Mouse (Mus musculus) heart, adult 18-20 months (tissue): Measurements from ENCODE around the gene Adgrf5. TPM values are rescaled to one million over a fixed set of nuclear protein-coding genes. Genes with fewer than 3 reads are reported as not detected.

Source experiments
- DNase-seq, 2 experiments: peaks; one replicate each; pipeline ENCODE4 v3.0.0; 2021 to 2022; ENCODE audit warnings: mixed read lengths in 1 of 2
- total RNA-seq, 2 experiments: library from RNA; stranded (reverse); gene quantifications; 2 replicates each; pipeline ENCODE4 v1.2.3; 2021

The Adgrf5 gene
- total RNA-seq, 2 experiments from 2014 or later: 168 to 185 TPM

DNA sequence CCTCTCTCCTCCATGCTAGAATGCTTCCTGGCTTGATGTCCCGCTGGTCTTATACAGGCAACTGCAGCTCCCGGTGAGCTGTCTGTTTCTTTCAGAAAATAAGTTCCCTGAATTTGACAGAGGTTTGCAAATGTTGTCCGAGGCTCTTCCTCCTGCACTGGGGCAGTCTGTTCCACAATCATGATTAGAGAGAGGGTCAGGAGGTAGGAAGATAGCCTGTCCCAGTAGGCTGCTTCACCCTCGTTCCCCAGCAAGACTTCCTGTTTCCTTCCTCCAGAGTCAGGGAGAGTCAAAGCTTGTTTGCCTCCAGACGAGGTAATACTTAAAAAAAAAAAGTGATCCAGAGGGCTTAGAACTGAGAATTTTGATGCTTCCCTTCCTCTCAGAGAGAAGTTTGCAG, 16.3 kb downstream of the Adgrf5 start:
- peak in 1 of 2 experiments; percentile 73 for DNase-seq

DNA sequence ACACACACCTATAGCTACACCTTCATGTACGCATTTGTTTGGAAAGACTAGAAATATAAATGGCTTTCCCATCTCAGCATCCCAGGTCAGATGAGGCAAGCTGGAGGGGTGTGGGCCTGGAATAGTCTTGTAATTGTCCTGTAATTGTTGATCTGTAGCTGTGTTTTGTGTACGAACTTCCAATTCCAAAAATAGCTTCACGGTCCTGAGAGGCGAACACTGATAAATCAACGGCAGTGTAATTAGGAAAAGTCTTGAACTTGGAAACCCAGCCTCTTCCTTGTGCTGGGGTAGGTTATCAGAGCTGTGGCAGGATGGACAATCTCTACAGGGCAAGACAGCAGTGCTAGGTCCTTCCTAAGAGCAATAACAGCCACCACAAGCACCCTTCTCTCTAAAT, 18.5 kb downstream of the Adgrf5 start:
- DNase-seq: peak in 1 of 2 experiments; percentile 62

DNA sequence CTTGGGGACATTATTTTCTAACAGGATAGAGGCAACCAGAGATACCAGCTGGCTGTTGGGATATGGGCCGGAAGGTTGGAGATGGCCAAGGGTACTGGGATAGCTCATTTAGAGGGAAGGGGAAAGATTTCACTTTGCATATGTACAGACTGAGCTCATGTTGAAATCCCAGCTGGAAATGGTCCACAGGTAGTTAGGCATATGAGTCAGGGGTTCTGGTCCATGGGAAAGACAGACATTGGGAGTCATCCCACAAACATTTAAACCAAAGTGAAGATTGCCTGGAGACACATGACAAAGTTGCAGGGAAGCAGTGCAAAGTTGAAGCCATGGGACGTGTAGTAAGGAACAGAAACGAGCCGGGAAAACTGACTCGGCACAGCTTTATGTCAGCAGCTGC, 26.1 kb downstream of the Adgrf5 start:
- DNase-seq: no peak

DNA sequence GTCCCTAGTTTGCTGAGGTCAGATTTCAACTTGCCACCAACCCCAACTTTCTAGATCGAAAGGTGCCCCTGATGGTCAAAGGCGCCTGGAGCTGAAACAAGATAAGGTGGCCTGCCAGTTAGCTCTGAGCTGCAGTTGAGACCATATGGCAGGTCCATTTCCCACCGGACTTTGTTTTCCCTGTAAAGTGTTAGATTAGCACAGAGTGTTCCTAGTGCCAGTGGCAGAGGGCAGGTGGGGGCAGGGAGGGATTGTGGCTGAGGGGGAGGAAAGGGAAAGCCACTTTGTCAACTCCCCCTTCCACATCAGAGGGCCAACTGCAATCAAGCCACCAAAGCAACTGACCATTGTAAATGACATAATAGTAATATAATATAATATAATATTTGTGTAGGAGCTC, 26.9 kb downstream of the Adgrf5 start:
- DNase-seq: peak; percentile 43 to 74

DNA sequence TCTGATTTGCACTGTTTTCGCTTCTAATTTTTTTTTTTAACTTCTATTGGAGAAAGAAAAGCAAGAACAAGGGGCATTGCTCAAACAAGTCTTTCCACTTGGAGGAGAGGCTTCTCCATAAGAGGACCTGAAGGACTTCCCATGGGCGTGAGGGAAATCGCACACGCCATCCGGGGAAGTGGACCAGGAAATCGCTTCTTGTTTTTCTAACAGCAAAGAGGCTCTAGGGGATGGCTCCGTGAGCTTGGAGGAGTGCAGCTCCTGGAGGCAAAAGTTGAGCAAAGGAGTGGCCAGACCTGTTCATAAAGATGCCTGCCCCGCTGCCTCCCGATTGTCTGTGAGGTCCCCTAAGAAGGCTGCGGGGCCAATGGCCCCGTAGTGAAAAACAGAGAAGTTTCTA, 29.0 kb downstream of the Adgrf5 start:
- peak; percentile 52 to 76 for DNase-seq

DNA sequence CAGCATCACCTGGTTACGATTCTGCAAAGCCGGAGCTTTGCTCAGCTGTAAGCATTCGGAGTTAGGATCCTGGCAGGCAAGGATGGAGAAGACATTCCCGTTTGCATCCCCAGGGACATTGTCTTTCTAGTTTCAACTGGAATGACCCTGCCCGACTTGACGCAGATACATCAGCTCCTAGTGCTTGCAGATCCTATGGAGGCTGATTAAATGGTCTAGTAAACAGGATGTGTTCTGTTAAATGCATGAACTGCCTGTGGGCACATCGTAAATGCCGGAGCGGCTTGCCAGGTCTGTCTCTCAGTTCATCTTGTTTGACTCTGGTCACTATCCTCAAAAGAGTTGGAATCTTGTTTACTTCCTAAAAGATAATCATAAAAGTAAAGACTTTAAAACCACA, 31.9 kb downstream of the Adgrf5 start:
- DNase-seq: peak in 1 of 2 experiments; percentile 23

DNA sequence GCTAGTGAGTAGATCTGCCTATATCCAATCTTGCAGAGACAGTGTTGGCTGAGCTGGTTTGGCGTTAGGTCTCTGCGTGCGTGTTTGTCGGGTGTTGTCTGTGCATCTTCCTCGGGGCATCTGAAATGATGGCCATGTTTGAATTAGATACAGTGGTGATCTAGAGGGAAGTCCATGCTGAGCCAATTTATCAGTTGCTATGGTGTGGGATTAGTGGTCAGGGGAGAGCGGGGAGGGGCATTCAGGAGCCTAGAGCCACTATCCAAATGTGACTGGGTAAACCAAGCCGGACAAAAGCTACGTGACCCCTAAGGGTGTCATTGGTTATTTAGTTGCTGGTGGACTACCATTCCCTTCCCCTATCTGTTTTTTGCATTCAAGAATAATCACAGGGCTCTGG, 33.4 kb downstream of the Adgrf5 start:
- no peak for DNase-seq

DNA sequence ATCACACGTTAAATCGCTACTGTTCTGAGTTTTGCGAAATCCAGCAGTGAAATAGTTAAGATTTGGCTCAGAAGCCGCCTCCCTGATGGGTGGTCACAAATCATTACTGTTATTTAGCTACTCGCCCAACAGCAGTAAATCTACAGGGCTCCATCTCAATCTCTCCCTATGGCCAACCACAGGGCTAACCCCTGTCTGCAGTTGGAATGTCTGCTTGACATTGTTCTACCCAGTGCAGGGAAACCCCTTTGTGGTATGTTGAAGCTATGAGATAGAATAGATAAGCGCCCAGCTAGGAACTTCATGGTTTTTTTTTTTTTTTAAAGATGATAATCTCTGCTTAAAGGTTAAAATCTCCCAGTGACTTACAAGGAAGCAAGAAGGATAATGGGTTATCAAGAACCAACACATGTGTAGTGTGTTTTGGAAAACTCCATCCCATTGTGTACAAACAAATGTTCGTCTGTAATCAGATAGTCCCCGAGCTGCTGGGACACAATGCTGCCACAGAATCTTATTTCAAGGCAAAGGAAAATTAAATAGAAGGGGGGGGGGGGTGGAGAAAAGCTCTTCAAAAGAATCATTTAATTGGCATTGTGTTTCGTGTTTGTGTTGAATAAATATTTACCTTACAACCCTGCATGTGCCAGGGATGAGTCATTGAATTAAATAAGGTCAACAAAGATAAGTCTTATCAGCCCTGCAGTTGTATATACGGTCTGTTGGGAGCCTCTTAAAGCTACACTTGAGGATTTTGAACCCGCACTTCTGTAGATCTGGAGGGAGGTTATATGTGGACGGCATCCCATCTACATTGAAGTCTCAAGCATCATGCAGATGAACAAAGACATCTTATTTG, 35.4 kb downstream of the Adgrf5 start:
- DNase-seq: peak in 1 of 2 experiments; percentile 20

DNA sequence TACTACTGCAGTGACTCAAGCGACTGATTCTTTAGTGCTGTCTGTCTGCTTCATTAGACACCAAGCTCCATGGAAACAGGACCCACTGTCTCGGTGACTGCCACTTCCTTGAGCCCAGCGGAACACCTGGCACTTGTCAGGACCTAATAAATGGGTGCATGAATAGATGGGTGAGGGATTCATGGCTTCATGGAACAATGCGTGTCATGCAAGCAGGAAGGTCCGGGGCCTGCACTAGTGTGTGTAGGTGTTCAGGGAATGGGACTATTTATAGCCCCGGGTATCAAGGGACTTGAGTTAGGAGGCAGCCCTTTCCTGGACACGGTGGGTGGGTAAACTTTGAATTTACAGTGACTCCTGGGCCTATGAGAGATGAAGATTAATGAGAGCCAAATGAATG, 38.4 kb downstream of the Adgrf5 start:
- DNase-seq: peak in 1 of 2 experiments; percentile 23

DNA sequence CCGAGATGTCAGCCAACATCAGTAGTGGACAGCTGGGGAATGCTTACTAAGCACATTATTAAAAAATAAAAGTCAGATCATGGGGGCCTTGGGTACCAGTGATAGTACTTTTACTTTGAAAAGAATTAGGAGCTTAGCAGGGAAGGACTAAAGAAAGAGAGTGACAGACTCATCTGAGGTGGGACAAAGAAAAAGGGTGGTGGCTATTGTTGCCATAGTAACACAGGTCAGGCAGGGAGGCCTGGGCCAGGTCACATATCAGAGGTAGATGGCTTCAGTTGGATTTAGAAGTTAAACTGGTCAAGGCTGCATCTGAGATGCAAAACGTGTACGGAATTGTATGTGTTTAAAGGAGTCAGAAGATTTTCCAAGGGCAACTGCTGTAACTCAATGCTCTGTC, 38.9 kb downstream of the Adgrf5 start:
- DNase-seq: no peak

DNA sequence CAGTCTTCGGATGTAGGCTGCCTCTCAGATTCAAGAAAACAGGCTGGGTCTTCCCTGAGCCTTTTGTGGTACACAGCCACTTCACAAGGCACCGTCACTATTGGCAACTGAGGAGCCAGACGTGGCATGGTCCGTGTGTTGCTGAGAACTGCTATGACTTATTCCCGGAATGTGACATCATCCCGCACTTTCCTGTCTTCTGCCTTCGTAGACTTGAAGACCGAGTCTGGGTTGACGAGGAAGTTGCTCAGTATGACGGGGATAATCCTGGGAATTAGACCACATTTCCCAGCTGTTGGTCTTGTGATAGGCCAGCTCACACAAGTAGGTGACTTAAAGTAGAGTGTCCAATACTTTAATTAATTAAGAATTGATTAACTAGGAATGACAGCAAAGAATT, 40.2 kb downstream of the Adgrf5 start:
- no peak for DNase-seq

DNA sequence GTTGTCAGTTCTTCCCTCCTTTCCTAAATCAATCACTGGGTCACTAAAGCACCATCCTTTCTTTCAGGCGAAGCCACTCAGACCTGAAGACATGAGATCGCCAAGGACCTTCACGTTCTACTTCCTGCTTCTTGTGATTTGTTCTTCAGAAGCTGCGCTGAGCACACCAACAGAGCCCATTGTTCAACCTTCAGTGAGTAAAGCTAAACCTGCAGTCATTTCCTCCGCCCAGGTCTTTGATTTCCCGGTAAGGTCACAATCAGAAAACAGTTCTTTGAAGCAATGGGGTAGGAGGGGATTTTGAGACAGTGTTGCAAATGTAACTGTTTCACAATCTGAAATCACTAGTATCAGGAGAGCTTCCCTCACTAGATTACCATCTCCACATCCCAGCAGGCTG, 43.6 kb downstream of the Adgrf5 start:
- DNase-seq: no peak

DNA sequence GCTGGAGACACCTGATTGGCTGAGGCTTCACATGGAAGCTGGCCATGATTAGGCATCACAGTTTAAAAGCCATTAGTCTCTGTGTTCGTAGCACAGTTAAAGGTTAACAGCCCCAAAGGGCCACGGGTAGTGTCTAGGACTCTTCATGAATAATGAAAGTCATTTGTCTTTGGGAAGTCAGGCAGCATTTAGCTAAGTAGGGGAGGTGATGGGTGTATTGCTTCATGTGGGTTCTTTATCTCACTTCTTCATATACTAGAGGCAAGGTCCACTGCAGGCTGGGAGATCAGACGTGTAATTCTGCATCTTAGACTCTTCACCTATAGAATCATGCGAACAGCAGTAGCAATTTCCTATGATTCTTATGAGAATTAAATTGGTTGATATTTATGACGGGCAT, 44.2 kb downstream of the Adgrf5 start:
- DNase-seq: no peak

DNA sequence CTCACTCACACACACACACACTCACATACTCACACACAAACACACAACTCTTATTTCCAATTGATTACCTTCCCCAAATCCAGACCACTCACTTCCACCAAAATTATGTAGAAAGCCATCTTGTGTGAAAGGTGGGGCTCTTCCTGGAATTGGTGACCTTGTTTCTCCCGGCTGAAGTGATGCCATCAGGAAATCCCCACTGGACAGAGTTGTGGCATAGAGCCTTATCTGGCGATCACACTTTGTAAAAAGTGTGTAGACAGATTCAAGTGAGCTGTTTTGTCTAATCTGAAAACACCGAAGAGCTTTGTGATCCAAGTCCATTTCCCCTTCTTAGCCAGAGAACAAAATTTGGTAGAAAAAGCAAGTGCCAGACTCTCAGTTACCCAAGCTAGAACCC, 46.1 kb downstream of the Adgrf5 start:
- no peak for DNase-seq

DNA sequence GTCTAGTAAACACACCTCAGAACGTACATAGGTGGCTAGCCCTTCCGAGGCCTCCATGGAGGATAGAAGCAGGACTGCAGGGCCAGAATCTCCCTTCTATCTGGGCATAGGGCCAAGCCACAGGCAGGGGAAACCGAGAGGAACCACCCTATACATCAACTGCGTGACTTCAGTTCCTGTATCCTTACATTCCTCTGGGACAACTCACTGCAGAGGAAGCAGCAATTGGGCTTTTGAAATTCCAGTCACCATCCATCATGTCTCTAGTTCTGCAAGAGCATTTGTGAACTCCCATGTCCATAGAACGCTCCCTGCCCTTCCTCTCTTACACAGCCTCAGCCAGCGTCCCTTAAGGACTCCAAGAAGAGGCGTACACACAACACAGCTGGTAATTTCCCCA, 47.3 kb downstream of the Adgrf5 start:
- peak in 1 of 2 experiments; percentile 42 for DNase-seq

DNA sequence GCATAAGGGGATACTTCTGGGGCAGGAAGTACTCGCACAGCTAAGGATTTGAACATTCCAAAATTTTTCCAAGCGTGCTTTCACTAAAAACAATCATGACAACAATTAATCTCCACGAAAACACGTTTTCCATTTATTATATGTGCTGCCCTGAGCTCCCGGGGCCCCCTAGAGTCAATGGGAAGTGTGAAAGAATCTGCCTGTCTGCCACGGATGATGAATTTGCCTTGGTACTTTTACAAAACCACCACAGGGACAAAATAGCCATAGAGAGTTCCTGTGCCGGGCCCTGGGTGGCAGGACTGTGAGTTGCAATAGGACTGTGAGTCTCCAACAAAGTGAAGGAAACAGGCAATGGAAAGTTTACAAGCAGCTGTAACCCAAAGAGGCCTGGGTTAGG, 52.9 kb downstream of the Adgrf5 start:
- no peak for DNase-seq

DNA sequence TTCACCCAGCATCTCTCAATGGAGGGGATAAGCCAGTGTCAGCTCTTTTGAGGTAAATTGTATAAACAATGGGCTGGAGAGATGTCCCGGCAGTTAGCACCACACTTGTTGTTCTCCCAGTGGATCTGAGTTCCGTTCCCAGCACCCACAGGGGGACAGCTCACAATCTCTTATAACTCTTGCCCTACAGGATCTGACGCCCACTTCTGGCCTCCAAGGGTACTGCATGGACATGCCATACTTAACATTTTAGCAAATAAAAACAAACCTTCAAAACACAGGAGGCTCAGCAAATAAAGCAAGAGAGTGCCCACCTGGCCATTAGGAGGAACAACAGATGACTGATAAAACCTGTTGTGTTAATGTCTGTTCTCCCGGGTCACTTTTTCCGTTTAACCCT, 59.0 kb downstream of the Adgrf5 start:
- no peak for DNase-seq

DNA sequence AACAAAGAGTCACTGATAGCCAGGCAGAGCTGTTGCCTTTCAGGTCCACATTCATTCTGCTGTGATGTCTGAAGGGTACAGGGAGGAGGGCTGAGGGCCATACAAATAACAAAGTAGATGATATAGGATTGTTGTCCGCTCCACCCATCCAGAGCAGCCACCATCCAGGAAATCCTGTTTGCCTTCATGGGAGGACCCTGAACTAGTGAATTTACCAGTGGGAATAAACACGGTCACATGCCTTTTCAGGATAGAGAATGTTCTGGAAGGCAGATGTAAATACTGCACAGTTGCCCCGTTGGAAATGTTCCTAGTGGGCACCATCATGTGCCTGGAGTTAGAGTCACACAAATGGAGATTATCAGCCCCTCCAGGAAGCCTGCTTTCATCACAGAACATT, 60.1 kb downstream of the Adgrf5 start:
- no peak for DNase-seq

DNA sequence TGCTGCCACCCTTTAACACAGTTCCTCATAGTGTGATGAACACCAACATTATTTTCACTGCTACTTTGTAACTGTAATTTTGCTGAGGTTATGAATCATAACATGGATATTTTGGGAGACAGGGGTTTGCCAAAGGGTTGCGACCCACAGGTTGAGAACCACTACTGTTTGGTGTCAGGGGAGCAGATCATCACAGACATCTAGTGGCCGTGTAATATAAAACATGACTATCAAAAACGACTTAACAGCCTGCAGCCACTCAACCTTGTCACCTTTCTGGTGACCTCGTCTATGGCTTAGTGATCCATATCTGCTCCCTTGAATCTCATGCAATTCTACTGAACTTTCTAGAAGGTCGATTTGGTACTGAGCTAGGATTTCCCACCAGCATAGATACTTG, 63.7 kb downstream of the Adgrf5 start:
- no peak for DNase-seq

DNA sequence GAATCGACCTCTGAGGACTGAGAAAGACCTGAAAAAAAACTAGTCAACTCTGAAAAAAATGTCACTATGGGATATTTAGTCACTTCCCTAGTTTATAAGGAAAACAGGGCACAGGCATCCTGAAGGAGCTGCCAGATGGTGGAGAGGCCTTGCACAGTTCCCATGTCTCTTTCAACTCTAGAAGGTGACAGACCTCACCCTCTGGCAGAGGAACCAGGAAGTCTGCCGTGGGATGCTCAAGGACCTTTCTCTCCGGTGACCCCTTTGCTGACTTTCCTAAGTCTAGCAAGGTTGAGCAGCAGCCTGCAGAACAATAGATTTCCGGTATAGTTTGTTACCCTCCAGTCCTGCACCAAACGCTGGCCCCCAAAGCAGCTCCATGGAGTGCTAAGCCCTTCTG, 71.4 kb downstream of the Adgrf5 start:
- peak in 1 of 2 experiments; percentile 30 for DNase-seq

DNA sequence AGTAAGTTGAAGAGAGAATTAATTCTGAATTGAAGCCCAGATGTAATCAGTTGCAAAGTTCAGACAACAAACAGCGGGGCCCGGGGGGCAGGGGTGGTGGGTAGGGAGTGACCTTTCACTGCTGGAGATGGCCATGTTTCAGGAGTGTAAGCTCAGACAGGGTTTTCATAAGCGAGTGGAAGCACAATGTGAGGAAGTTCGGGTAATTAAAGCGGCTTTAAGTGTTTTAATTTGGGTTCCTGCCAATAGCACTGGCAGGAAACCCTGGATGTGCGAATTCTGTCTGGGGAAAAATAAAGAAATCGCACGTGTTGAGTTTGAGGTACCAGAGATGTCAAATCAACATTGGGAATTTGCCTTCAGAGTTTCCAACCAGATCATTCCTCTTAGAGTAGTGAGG, 74.2 kb downstream of the Adgrf5 start:
- DNase-seq: peak in 1 of 2 experiments; percentile 58

DNA sequence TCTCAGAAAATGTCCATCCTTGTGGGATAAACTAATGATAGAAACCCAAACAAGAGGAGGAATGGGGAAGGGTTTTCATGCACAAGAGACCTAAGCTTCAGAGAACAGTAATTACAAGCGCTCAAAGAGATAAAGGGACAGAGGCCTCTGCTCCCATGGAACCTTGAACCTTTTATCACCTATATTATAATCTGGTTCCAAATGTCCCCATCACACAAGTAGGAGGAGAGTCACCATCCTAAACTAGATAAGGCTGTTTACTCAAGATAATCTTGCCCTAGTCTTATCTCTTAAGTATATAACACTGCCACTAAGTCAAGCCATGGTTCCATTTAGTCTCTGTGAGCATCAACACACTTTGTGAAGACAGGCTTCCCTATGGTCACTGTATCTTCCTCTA, 91.0 kb downstream of the Adgrf5 start:
- DNase-seq: no peak

DNA sequence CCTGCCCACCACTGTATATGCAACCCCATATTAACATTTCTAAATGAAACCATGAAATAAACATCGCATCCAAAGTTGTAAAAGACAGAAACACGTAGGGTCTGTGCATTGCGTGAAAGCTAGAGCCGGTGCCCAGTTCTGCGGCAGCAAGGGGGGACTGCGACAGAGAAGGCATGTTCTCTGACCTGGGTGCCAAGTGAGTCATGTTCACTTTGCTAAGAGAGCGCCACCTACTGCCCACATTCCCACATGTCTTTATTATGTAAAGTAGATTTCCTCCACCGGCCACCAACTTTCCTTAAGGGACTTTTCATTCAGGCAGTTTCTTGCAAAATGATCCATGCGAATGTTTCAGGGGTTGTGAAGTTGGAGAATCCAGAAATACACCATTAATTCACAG, 98.3 kb downstream of the Adgrf5 start:
- DNase-seq: peak; percentile 74 to 91

DNA sequence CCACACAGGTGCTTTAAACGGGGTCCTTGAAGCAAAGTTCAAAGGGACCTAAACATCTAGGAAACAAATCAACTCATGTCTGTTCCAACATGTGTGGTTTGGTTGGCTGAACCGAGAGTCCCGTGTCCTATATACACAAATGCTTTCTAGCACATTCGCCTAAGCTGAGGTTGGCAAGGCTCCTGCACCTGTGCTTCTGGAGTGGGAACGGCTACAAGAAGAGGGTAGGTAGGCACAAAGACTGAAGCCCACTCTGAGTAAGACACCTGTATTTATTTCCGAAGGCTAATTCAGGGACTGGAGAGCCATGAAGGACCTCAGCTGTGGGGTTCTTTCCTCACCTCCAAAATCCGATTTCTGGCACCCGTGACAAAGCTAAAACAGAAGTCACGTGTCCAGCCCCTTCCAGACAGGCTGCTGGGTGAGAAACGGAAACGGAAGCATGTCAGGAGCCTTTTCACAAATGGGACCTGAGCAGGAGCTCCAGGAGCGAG, 99.5 kb downstream of the Adgrf5 start:
- DNase-seq: peak in 1 of 2 experiments; percentile 22
